Mouse (Mus musculus): ENCODE data around the gene Wnt8b. TPM values are rescaled to one million over a fixed set of nuclear protein-coding genes. Genes with fewer than 3 reads are reported as not detected.

Gene Wnt8b
- total and polyA plus RNA-seq, 2 experiments from 2014 or later, result 0.05 to 1.0 TPM

DNA sequence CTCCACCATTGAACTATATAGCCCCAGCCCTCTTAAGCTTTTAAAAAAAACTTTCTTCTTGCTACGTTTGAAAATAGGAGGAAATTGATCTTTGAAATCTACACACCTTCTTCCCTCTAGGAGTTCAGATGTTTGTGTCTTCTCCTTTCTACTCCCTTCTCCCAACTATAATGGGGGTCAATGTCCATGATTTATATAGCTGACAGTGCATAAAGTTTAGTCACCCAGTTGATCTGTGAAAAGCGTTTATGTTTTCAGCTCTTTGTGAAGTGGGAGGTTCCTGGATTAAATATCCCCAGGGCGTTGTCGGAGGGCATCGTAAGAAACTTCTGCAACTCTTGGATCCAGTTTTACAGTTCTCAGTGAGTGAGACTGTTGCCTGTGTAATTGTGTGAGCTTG lies 7.0 kb downstream of the Wnt8b start:
- no peak for DNase-seq (ENCODE audit: low spot score)
- H3K9ac ChIP-seq (replicated peaks; ENCODE audit: low read length, poor library complexity, severe bottlenecking), result no peak overlapping the region
- no peak overlapping the region for H3K27ac ChIP-seq (ENCODE audit: low read depth, low read length)
- no peak overlapping the region for H3K4me3 ChIP-seq (ENCODE audit: low read depth, low read length)
- H3K36me3 ChIP-seq (ENCODE audit: insufficient read depth, low read length), result no peaks in the 10 kb centered on the region
- peaks cover 81% of the 10 kb centered on the region for H3K27me3 ChIP-seq (ENCODE audit: insufficient read depth, low read length)
- no peak for TF ChIP-seq CTCF (IDR thresholded peaks at IDR 0.05)
- ATAC-seq (ENCODE audit: low FRiP score), result no peak
- H3K4me1 ChIP-seq (ENCODE audit: insufficient read depth, low read length), result no peaks in the 10 kb centered on the region
- no peak overlapping the region for H3K4me2 ChIP-seq (ENCODE audit: low read depth, low read length, poor library complexity, severe bottlenecking)
- no peaks in the 10 kb centered on the region for H3K9me3 ChIP-seq (ENCODE audit: low read length)
- 40% methylated on average over 5 of the region's 5 CpGs for WGBS

DNA sequence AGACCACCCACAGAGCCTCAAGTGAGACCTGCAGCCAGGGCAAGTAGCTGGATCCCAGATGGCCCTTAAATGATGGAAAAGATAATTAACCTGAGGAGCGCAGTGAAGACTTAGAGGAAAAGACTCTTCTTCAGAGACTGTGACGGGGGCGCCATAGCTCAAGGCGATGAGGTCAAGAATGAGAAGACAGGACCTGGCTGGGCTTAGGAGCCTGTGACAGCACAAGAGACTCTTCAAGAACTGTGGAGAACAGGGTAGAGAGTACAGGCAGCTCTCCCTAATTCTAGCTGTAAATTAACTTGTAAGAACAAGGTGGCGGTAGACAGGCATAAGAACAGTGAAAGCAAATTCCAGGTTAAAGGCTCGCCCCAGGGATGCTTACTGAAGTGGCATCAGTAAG lies 8.7 kb downstream of the Wnt8b start:
- H3K9ac ChIP-seq (replicated peaks; ENCODE audit: low read length, poor library complexity, severe bottlenecking), result no peak overlapping the region
- no peaks in the 10 kb centered on the region for H3K4me1 ChIP-seq (ENCODE audit: insufficient read depth, low read length)
- no peak for TF ChIP-seq CTCF (IDR thresholded peaks at IDR 0.05)
- no peaks in the 10 kb centered on the region for H3K36me3 ChIP-seq (ENCODE audit: insufficient read depth, low read length)
- H3K4me3 ChIP-seq (ENCODE audit: low read depth, low read length), result no peak overlapping the region
- 89% methylated on average over 6 of the region's 6 CpGs for WGBS
- peaks cover 76% of the 10 kb centered on the region for H3K27me3 ChIP-seq (ENCODE audit: insufficient read depth, low read length)
- H3K9me3 ChIP-seq (ENCODE audit: low read length), result no peaks in the 10 kb centered on the region
- ATAC-seq (ENCODE audit: low FRiP score) (no peak), DNase-seq (ENCODE audit: low spot score) (no peak)
- no peak overlapping the region for H3K4me2 ChIP-seq (ENCODE audit: low read depth, low read length, poor library complexity, severe bottlenecking)
- no peak overlapping the region for H3K27ac ChIP-seq (ENCODE audit: low read depth, low read length)

- 83% methylated on average over 4 of the region's 4 CpGs for WGBS
Measured at GRCm38 (mm10) chr19:44502741-44503140, 9.5 kb downstream of the Wnt8b start.

DNA sequence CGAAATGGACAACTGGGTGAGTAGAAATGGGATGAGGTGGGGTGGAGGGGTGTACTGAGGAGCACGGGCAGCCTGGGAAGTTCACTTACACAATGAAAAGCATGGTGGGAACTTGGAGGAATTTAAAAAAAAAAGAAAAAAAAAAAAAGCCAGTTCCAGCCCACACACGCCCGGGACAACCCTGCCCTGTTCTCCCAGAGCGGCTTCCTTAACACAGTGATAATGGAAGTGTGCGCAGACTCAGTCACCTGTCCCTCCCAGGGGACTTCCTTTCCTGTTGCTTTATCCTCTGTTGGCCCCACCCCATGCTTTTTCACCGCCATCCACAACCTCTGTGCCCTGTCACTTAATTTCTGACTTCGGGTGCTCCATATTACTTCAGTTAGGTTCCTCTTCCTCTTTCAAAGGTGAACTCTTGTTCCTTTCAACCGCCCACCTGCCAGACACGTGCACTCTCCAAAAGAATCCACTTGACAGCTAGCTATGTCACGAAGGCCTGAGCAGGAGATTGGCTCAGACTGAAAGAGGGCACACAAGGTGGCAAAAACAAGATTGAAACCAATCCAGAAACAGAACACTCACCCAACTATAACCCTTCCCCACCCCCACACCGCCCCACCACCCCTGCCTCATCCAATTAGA lies 17.4 kb downstream of the Wnt8b start:
- Histone ChIP-seq H3K27me3 (ENCODE audit: insufficient read depth, low read length) (peaks cover 87% of the 10 kb centered on the region), H3K4me3 (ENCODE audit: low read depth, low read length) (no peak overlapping the region), H3K9me3 (ENCODE audit: low read length) (no peaks in the 10 kb centered on the region), H3K4me2 (ENCODE audit: low read depth, low read length, poor library complexity, severe bottlenecking) (peak overlapping the region; percentile 86), H3K27ac (ENCODE audit: low read depth, low read length) (no peak overlapping the region), H3K9ac (replicated peaks; ENCODE audit: low read length, poor library complexity, severe bottlenecking) (no peak overlapping the region), H3K36me3 (ENCODE audit: insufficient read depth, low read length) (no peaks in the 10 kb centered on the region), H3K4me1 (ENCODE audit: insufficient read depth, low read length) (no peaks in the 10 kb centered on the region)
- WGBS, result 11% methylated on average over 12 of the region's 12 CpGs
- DNase-seq (ENCODE audit: low spot score) (no peak), ATAC-seq (ENCODE audit: low FRiP score) (no peak)
- TF ChIP-seq CTCF (IDR thresholded peaks at IDR 0.05), result no peak

More at GRCm38 (mm10) chr19:44502741-44503140, 9.5 kb downstream of the Wnt8b start:
- no peak for ATAC-seq (ENCODE audit: low FRiP score)
- DNase-seq (ENCODE audit: low spot score), result no peak
- TF ChIP-seq CTCF (IDR thresholded peaks at IDR 0.05), result no peak
- H3K36me3 ChIP-seq (ENCODE audit: insufficient read depth, low read length), result no peaks in the 10 kb centered on the region
- H3K27ac ChIP-seq (ENCODE audit: low read depth, low read length), result no peak overlapping the region
- no peak overlapping the region for H3K4me2 ChIP-seq (ENCODE audit: low read depth, low read length, poor library complexity, severe bottlenecking)
- H3K27me3 ChIP-seq (ENCODE audit: insufficient read depth, low read length), result peaks cover 76% of the 10 kb centered on the region
- H3K9ac ChIP-seq (replicated peaks; ENCODE audit: low read length, poor library complexity, severe bottlenecking), result no peak overlapping the region
- no peak overlapping the region for H3K4me3 ChIP-seq (ENCODE audit: low read depth, low read length)
- no peaks in the 10 kb centered on the region for H3K4me1 ChIP-seq (ENCODE audit: insufficient read depth, low read length)
- no peaks in the 10 kb centered on the region for H3K9me3 ChIP-seq (ENCODE audit: low read length)

DNA sequence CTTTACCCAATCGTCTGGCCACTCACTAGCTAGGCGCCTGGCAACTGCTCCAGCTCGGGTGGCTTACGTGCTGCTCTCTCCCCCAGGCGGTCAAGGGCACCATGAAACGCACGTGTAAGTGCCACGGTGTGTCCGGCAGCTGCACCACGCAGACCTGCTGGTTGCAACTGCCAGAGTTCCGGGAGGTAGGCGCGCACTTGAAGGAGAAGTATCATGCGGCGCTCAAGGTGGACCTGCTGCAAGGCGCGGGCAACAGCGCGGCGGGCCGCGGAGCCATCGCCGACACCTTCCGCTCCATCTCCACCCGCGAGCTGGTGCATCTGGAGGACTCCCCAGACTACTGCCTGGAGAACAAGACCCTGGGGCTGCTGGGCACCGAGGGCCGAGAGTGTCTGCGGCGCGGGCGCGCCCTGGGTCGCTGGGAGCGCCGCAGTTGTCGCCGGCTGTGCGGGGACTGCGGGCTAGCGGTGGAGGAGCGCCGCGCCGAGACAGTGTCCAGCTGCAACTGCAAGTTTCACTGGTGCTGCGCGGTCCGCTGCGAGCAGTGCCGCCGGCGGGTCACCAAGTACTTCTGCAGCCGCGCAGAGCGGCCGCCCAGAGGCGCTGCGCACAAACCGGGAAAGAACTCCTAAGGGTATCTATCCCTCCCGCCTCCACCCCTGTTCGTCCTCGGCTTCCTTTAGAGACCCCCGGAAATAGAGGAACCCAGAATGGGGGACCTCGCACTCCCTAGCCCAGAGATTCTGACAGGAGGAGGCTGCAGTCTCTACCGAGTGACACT lies 18.4 kb downstream of the Wnt8b start:
- WGBS, result under 1% methylated on average over 65 of the region's 66 CpGs
- Histone ChIP-seq H3K4me3 (ENCODE audit: low read depth, low read length) (peak overlapping the region; percentile 44), H3K27ac (ENCODE audit: low read depth, low read length) (no peak overlapping the region), H3K27me3 (ENCODE audit: insufficient read depth, low read length) (peaks cover 92% of the 10 kb centered on the region), H3K9me3 (ENCODE audit: low read length) (no peaks in the 10 kb centered on the region), H3K4me1 (ENCODE audit: insufficient read depth, low read length) (no peaks in the 10 kb centered on the region), H3K4me2 (ENCODE audit: low read depth, low read length, poor library complexity, severe bottlenecking) (peak overlapping the region; percentile 86), H3K9ac (replicated peaks; ENCODE audit: low read length, poor library complexity, severe bottlenecking) (0 out of 2 replicates have a peak overlapping the region, but pooled peaks have one; percentile 8), H3K36me3 (ENCODE audit: insufficient read depth, low read length) (no peaks in the 10 kb centered on the region)
- peak; percentile 27; the same call in 1 of the 2 replicates for TF ChIP-seq CTCF (IDR thresholded peaks at IDR 0.05)
- DNase-seq (ENCODE audit: low spot score) (peak; percentile 49), ATAC-seq (ENCODE audit: low FRiP score) (no peak)

DNA sequence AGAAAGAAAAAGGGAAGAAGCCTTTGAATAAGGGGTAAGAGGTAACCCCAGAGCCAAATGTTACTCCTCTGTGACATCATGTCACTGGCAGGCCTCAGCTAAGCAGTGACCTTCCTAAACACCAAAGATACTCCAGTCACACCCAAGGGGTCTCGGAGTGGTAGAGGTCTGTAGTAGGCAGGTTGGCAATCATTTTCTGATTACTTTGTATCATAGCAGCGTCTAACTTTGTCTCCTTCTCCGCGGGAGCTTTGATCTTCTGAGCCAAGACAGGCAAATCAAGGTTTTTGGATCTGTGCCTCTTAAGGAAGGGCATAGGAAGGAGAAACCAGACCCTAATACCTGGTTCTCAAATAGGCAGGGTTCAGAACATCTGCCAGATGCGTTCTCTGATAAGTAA lies 19.3 kb downstream of the Wnt8b start:
- H3K9me3 ChIP-seq (ENCODE audit: low read length), result no peaks in the 10 kb centered on the region
- no peaks in the 10 kb centered on the region for H3K4me1 ChIP-seq (ENCODE audit: insufficient read depth, low read length)
- no peaks in the 10 kb centered on the region for H3K36me3 ChIP-seq (ENCODE audit: insufficient read depth, low read length)
- peaks cover 92% of the 10 kb centered on the region for H3K27me3 ChIP-seq (ENCODE audit: insufficient read depth, low read length)
- H3K4me3 ChIP-seq (ENCODE audit: low read depth, low read length), result no peak overlapping the region
- no peak for ATAC-seq (ENCODE audit: low FRiP score)
- 14% methylated on average over 5 of the region's 5 CpGs for WGBS
- no peak for TF ChIP-seq CTCF (IDR thresholded peaks at IDR 0.05)
- no peak overlapping the region for H3K4me2 ChIP-seq (ENCODE audit: low read depth, low read length, poor library complexity, severe bottlenecking)
- H3K9ac ChIP-seq (replicated peaks; ENCODE audit: low read length, poor library complexity, severe bottlenecking), result no peak overlapping the region
- DNase-seq (ENCODE audit: low spot score), result no peak
- H3K27ac ChIP-seq (ENCODE audit: low read depth, low read length), result no peak overlapping the region

Measured in midbrain, postnatal 0 days (tissue).